Mouse (Mus musculus): ENCODE data around the gene Vmn1r235.
"Not testable (repeated sequence)": the region's sequence is repeated elsewhere in the genome, so short reads cannot be mapped to it uniquely, and the experiment has no call there.

Vmn1r235 gene

GRCm38 (mm10) chr17:21256111-21256510 is at the start of gene Vmn1r235:
Gene Vmn1r235, plus strand, starts transcription at chr17:21256411.
- in situ Hi-C loops (cut with MboI): loop anchor here (25.0 kb wide), 1 partner anchor 156 kb away; the partner anchor contains the start of gene Zfp54

GRCm38 (mm10) chr17:21211081-21211480 is 45.1 kb upstream of the Vmn1r235 start:
- in situ Hi-C loops (cut with MboI): not testable (repeated sequence)

- in situ Hi-C loops (cut with MboI): no loop called here
These were observed 30.4 kb upstream of the Vmn1r235 start, which contains the start of gene Vmn1r234 for GRCm38 (mm10) chr17:21225787-21226186. Gene Vmn1r234, plus strand, starts transcription at chr17:21226087.

DNA sequence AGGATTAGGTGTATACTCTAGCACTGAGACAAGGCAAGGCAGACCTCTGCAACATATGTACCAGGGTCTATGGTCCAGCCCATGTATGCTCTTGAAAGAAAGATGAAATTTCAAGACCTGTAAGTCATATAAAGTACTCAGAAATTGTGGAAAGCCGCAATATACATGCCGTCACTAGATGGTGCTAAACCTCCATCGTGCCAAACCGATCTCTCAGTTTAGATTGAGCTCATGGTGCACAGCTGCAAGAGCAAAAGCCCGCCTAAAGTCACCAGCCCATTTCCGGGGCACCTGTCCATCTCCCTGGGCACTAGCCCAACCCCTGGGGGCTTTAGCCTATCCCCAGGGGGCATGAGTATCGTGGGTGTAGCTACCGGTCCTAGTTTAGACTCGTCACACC is 24.6 kb upstream of the Vmn1r235 start:
- in situ Hi-C loops (cut with MboI): no loop called here

GRCm38 (mm10) chr17:21272103-21272502 is 15.9 kb downstream of the Vmn1r235 start:
- in situ Hi-C loops (cut with MboI): loop anchor here (10.0 to 25.0 kb wide), 2 partner anchors 140 to 243 kb away; partner anchors contain the start of gene Zfp54

DNA sequence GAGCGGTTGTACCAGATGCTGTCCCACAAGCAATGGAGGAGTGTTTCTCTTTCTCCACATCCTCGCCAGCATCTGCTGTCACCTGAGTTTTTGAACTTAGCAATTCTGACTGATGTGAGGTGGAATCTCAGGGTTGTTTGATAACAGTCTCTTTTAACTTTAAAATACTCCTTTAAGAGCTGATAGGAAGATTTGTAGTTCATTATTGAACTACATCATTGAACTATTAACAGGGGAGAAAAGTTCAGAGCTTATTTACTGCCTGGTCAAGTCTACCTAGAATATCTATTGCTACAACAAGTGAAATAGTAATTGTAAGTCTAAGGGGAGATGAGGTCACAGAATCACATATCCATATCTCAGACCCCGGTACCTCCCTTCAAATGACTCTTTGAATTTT is 26.4 kb downstream of the Vmn1r235 start, which contains the start of gene Vmn1r236:
Vmn1r236 (plus strand) TSS at position 301 of the 400 bp plus-strand sequence.
- in situ Hi-C loops (cut with MboI): no loop called here

- in situ Hi-C loops (cut with MboI): no loop called here
These were observed 28.2 kb downstream of the Vmn1r235 start for GRCm38 (mm10) chr17:21284395-21284794.

DNA sequence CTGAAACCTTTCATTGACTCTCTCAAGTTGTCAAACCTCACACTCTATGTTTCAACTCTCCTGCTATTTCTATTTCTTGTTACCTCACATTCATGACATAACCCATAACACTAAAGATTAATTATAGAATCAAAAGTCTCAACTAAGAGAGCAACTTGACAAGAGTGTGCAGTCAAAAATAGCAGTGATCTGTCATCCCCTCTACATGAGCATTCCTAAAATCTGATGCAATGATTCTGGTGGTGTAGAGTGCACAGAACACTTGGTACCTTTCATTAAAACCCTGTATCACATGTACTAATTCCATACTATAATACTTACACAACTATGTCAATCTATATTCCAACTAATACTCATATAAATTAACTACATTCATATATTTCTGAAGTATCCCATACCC is 33.5 kb downstream of the Vmn1r235 start:
- in situ Hi-C loops (cut with MboI): no loop called here

DNA sequence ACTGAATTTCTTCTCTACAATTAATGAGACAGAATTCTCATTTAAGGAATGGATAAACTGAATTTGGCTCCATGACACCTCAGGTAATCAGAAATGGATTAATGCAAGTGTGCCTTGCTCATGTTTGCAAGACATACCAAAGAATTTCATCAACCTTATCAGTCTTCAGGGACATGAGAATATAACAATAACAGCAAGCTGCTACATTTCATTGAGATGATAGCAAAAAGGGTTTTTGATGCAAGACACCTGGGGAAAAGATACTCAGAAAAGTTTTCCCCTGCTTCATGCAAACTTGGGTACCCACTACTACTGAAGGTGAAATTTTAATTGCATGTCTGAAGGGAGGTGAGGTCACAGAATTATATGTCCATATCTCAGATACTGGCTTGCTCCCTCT is 55.4 kb downstream of the Vmn1r235 start, which contains the start of gene Vmn1r237:
Vmn1r237 (plus strand) TSS at position 301 of the 400 bp plus-strand sequence.
- in situ Hi-C loops (cut with MboI): no loop called here
